Mouse (Mus musculus) MEL (cell line): ENCODE results near the gene Maff. TPM values are rescaled to one million over a fixed set of nuclear protein-coding genes. Genes with fewer than 3 reads are reported as not detected.

Experiments
- DNase-seq: peaks from one replicate; pipeline ENCODE4 v3.0.0; 2011; ENCODE audit warnings: low read depth, low spot score
- H3K27ac ChIP-seq: 2 replicates; pipeline ENCODE4 v1.5.1; 2012; ENCODE audit warnings: low read depth, mild to moderate bottlenecking, control low read depth, low read length, moderate library complexity; ENCODE audit not compliant: control insufficient read depth
- H3K27me3 ChIP-seq, 2 experiments: fragments of 150-350 bp in 1 of 2; sonication (generic) in 1 of 2; 2 replicates each; pipeline ENCODE4 v1.6.1; 2012; ENCODE audit warnings: low read length in 2 of 2, mild to moderate bottlenecking in 2 of 2, improper control_type of control experiment in 1 of 2, moderate library complexity in 1 of 2; ENCODE audit not compliant: insufficient read depth in 2 of 2, control insufficient read depth in 1 of 2
- H3K36me3 ChIP-seq, 2 experiments: 2 replicates each; pipeline ENCODE4 v1.6.1; 2012 to 2014; ENCODE audit warnings: low read length in 2 of 2, improper control_type of control experiment in 1 of 2, inconsistent platforms in 1 of 2, mild to moderate bottlenecking in 1 of 2; ENCODE audit not compliant: insufficient read depth in 2 of 2, control insufficient read depth in 1 of 2
- H3K4me1 ChIP-seq, 2 experiments: fragments of 150-350 bp in 1 of 2; sonication (generic) in 1 of 2; 2 replicates each; pipeline ENCODE4 v1.6.1; 2012; ENCODE audit warnings: low read length in 2 of 2, improper control_type of control experiment in 1 of 2, mild to moderate bottlenecking in 1 of 2; ENCODE audit not compliant: insufficient read depth in 2 of 2, control insufficient read depth in 1 of 2
- H3K4me3 ChIP-seq, 2 experiments: fragments of 150-350 bp in 1 of 2; sonication (generic) in 1 of 2; 2 replicates each; pipeline ENCODE4 v1.5.1; 2012; ENCODE audit warnings: low read depth in 2 of 2, low read length in 2 of 2, mild to moderate bottlenecking in 2 of 2, moderate library complexity in 2 of 2, control low read depth in 1 of 2, improper control_type of control experiment in 1 of 2; ENCODE audit not compliant: control insufficient read depth in 1 of 2, insufficient read depth in 1 of 2
- H3K79me2 ChIP-seq: 2 replicates; pipeline ENCODE4 v1.6.1; 2012; ENCODE audit warnings: mild to moderate bottlenecking, low read length, moderate library complexity; ENCODE audit not compliant: control insufficient read depth, poor library complexity, insufficient read depth
- H3K9ac ChIP-seq: 2 replicates; pipeline ENCODE4 v1.6.1; 2012; ENCODE audit warnings: low read depth, mild to moderate bottlenecking, control low read depth, low read length, moderate library complexity; ENCODE audit not compliant: control insufficient read depth, poor library complexity, severe bottlenecking
- H3K9me3 ChIP-seq: fragments of 150-350 bp; sonication (generic); replicated peaks from 2 replicates; pipeline ENCODE4 v1.6.1; 2012; ENCODE audit warnings: mild to moderate bottlenecking, low read length, improper control_type of control experiment, moderate library complexity; ENCODE audit not compliant: insufficient read depth
- BHLHE40 ChIP-seq: IDR thresholded peaks from 2 replicates; pipeline ENCODE4 v1.6.1; 2012; ENCODE audit warnings: low read depth, mild to moderate bottlenecking, inconsistent platforms, low read length, improper control_type of control experiment, borderline replicate concordance
- CHD1 ChIP-seq: IDR thresholded peaks from 2 replicates; pipeline ENCODE4 v1.6.1; 2012; ENCODE audit warnings: low read depth, mild to moderate bottlenecking, inconsistent platforms, low read length, improper control_type of control experiment
- E2F4 ChIP-seq: IDR thresholded peaks from 2 replicates; pipeline ENCODE4 v1.6.1; 2011; ENCODE audit warnings: low read depth, low read length, improper control_type of control experiment, borderline replicate concordance
- EP300 ChIP-seq, 2 experiments: IDR thresholded peaks; 2 replicates each; pipeline ENCODE4 v1.6.1; 2011; ENCODE audit warnings: improper control_type of control experiment in 2 of 2, low read length in 2 of 2, low read depth in 1 of 2, mild to moderate bottlenecking in 1 of 2
- ETS1 ChIP-seq: IDR thresholded peaks from 2 replicates; pipeline ENCODE4 v1.6.1; 2012; ENCODE audit warnings: low read depth, mild to moderate bottlenecking, inconsistent platforms, low read length, improper control_type of control experiment, moderate library complexity
- GABPA ChIP-seq: IDR thresholded peaks from 2 replicates; pipeline ENCODE4 v1.6.1; 2012; ENCODE audit warnings: low read depth, mild to moderate bottlenecking, inconsistent platforms, low read length, improper control_type of control experiment, moderate library complexity
- HCFC1 ChIP-seq: IDR thresholded peaks from 2 replicates; pipeline ENCODE4 v1.6.1; 2012; ENCODE audit warnings: low read depth, mild to moderate bottlenecking, inconsistent platforms, low read length, improper control_type of control experiment, moderate library complexity
- JUND ChIP-seq: IDR thresholded peaks from 2 replicates; pipeline ENCODE4 v1.6.1; 2011; ENCODE audit warnings: low read depth, mild to moderate bottlenecking, improper control_type of control experiment, low read length
- MYB ChIP-seq: IDR thresholded peaks from 2 replicates; pipeline ENCODE4 v1.6.1; 2011; ENCODE audit warnings: mild to moderate bottlenecking, low read depth, low read length, improper control_type of control experiment
- MYC ChIP-seq: IDR thresholded peaks from 2 replicates; pipeline ENCODE4 v1.6.1; 2011; ENCODE audit warnings: low read depth, mild to moderate bottlenecking, low read length, improper control_type of control experiment, moderate library complexity
- NRF1 ChIP-seq: IDR thresholded peaks from 2 replicates; pipeline ENCODE4 v1.6.1; 2014; ENCODE audit warnings: low read depth, mild to moderate bottlenecking, inconsistent platforms, low read length, improper control_type of control experiment, moderate library complexity; ENCODE audit not compliant: poor library complexity, insufficient read depth, severe bottlenecking
- POLR2AphosphoS2 ChIP-seq: IDR thresholded peaks from 2 replicates; pipeline ENCODE4 v1.6.1; 2011; ENCODE audit warnings: low read length, improper control_type of control experiment
- RAD21 ChIP-seq: IDR thresholded peaks from 2 replicates; pipeline ENCODE4 v1.6.1; 2011; ENCODE audit warnings: mild to moderate bottlenecking, low read depth, low read length, improper control_type of control experiment
- RCOR1 ChIP-seq: IDR thresholded peaks from 2 replicates; pipeline ENCODE4 v1.6.1; 2012; ENCODE audit warnings: low read depth, mild to moderate bottlenecking, inconsistent platforms, low read length, improper control_type of control experiment
- SIN3A ChIP-seq: IDR thresholded peaks from 2 replicates; pipeline ENCODE4 v1.6.1; 2012; ENCODE audit warnings: low read length, improper control_type of control experiment, inconsistent platforms
- SMC3 ChIP-seq: IDR thresholded peaks from 2 replicates; pipeline ENCODE4 v1.6.1; 2011; ENCODE audit warnings: low read depth, low read length, improper control_type of control experiment
- TBP ChIP-seq: IDR thresholded peaks from 2 replicates; pipeline ENCODE4 v1.8.0; 2011; ENCODE audit warnings: low read depth, low read length, improper control_type of control experiment
- TCF12 ChIP-seq: IDR thresholded peaks from 2 replicates; pipeline ENCODE4 v1.6.1; 2014; ENCODE audit warnings: low read depth, mild to moderate bottlenecking, inconsistent platforms, low read length, improper control_type of control experiment, moderate library complexity
- UBTF ChIP-seq: IDR thresholded peaks from 2 replicates; pipeline ENCODE4 v1.6.1; 2012; ENCODE audit warnings: low read depth, mild to moderate bottlenecking, inconsistent platforms, low read length, improper control_type of control experiment, moderate library complexity, borderline replicate concordance; ENCODE audit not compliant: insufficient read depth
- ZC3H11A ChIP-seq: IDR thresholded peaks from 2 replicates; pipeline ENCODE4 v1.6.1; 2012; ENCODE audit warnings: low read depth, mild to moderate bottlenecking, inconsistent platforms, low read length, improper control_type of control experiment
- polyA plus RNA-seq, 2 experiments: library from polyadenylated mRNA; stranded (reverse) in 1 of 2; unstranded in 1 of 2; fragments of >175 nt in 1 of 2; fragments of >200 nt in 1 of 2; gene quantifications; 2 replicates each; pipeline versions ENCODE4 v1.2.1 to v1.2.4; 2012; ENCODE audit warnings: low replicate concordance in 2 of 2, low read depth in 1 of 2; ENCODE audit not compliant: insufficient read length in 2 of 2, insufficient read depth in 1 of 2, missing spikeins in 1 of 2
- total RNA-seq: library from RNA; depleted of rRNA; stranded (reverse); fragments of 300-350 nt; gene quantifications from 2 replicates; pipeline ENCODE4 v1.2.3, GENCODE M21; 2012

Gene Maff
- total and polyA plus RNA-seq, 3 experiments: 3.3 to 5.8 TPM; not detected in 1

GRCm38 (mm10) chr15:79391447-79392093, 45.1 kb downstream of the Maff start:
- Histone ChIP-seq H3K27me3 (no peaks in the 10 kb centered on the region), H3K9ac (no peak overlapping the region), H3K36me3 (peaks cover 0 to 4% of the 10 kb centered on the region in 2 experiments; a peak in 1 of 4 replicates), H3K4me1 (peaks cover 0 to 5% of the 10 kb centered on the region in 2 experiments; a peak in 2 of 4 replicates), H3K4me3 (no peak overlapping the region), H3K9me3 (no peaks in the 10 kb centered on the region), H3K27ac (no peak overlapping the region), H3K79me2 (0 out of 2 replicates have a peak, but pooled peaks cover 2% of the 10 kb centered on the region)
- TF ChIP-seq TCF12: no peak
- TF ChIP-seq EP300 (IDR thresholded peaks at IDR 0.05; ENCODE audit: low read depth in 1 of 2, low read length in 2 of 2): no peak
- TF ChIP-seq POLR2AphosphoS2: no peak
- TF ChIP-seq ETS1: no peak
- DNase-seq: no peak

- no peak overlapping the region for H3K9ac ChIP-seq
- 0 out of 2 replicates have a peak, but pooled peaks cover 2% of the 10 kb centered on the region for H3K79me2 ChIP-seq
- H3K27me3 ChIP-seq: no peaks in the 10 kb centered on the region
- TF ChIP-seq HCFC1 (no peak), MYC (no peak), SIN3A (no peak), SMC3 (no peak), E2F4 (no peak), CHD1 (no peak), UBTF (no peak), GABPA (no peak), RCOR1 (no peak)
- DNase-seq: no peak
- H3K4me1 ChIP-seq: peaks cover 0 to 1% of the 10 kb centered on the region in 2 experiments; a peak in 2 of 4 replicates
- H3K27ac ChIP-seq: no peak overlapping the region
- H3K36me3 ChIP-seq: peaks cover 0 to under 1% of the 10 kb centered on the region in 2 experiments; a peak in 1 of 4 replicates
- no peak overlapping the region for H3K4me3 ChIP-seq
- no peaks in the 10 kb centered on the region for H3K9me3 ChIP-seq
Observed at GRCm38 (mm10) chr15:79392527-79392926, 46.1 kb downstream of the Maff start.

GRCm38 (mm10) chr15:79393101-79393500, 46.7 kb downstream of the Maff start:
- Histone ChIP-seq H3K27ac (no peak overlapping the region), H3K9ac (no peak overlapping the region), H3K36me3 (no peaks in the 10 kb centered on the region), H3K27me3 (no peaks in the 10 kb centered on the region), H3K9me3 (no peaks in the 10 kb centered on the region), H3K4me3 (no peak overlapping the region), H3K4me1 (no peaks in the 10 kb centered on the region), H3K79me2 (0 out of 2 replicates have a peak, but pooled peaks cover 2% of the 10 kb centered on the region)
- TF ChIP-seq MYB (no peak), POLR2AphosphoS2 (no peak), MYC (no peak), RAD21 (no peak), TBP (no peak), BHLHE40 (no peak), NRF1 (no peak), SMC3 (no peak), UBTF (no peak), ZC3H11A (no peak), JUND (no peak)
- DNase-seq: no peak
